Mouse (Mus musculus): Measurements from ENCODE around the gene Arhgdib. TPM values are rescaled to one million over a fixed set of nuclear protein-coding genes. Genes with fewer than 3 reads are reported as not detected.

Gene Arhgdib
- 10 to 100 TPM; 10.6 to 14.2 TPM for total RNA-seq (2021)

DNA sequence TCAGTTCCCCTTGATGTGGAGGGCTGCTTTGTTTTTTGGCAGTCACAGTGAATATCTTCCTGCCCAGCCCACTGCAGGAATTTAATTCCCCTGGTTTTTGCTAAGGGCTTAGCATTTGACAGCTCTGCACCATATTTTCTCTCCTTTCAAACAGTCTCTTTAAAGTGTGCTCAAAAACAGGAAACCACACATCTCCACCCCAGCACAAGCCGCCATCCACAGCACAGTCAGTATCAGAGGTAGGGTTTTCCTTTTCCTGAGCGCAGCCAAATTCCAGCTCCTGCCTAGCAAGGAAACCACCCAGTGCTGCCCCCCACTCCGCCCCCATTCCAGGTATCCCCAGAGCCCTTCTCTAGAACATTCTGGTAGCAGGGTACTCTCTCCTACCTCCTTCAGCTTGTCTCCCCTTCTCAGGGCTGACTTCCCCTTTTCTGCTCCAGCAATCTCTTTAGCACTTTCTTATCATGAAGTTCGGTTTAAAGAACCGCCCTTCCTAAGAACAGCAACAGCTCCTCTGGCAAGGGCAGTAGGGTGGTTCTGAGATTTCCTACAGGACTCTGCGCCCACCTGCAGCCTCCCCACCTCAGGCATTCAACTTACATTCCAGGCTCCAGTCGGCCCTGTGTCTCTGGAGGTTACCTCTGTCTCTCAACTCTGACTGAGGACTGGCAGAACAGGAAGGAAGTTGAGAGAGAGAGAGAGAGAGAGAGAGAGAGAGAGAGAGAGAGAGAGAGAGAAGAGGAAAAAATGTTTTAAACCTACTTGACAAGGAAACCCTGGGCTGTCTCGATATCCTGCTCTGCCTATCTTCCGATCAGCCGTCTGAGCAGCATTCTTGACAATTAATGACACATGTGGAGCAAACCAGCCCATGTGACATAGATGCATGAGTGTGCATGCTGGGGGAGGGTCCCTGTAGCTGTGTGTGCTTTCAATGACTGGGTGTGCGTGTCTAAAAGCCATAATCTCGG is at the start of gene Arhgdib:
Gene Arhgdib (minus strand): TSS at position 849 of the 971 bp plus-strand sequence.
- peak in 1 of 2 experiments; percentile 56 for DNase-seq (ENCODE audit: low spot score in 2 of 2)
- intact Hi-C loops (cut with DNase I) = no loop called here

GRCm38 (mm10) chr6:136990557-136990956 is 48.9 kb upstream of the Arhgdib start:
- intact Hi-C loops (cut with DNase I) = no loop called here
- DNase-seq (ENCODE audit: low spot score in 2 of 2) = no peak

DNA sequence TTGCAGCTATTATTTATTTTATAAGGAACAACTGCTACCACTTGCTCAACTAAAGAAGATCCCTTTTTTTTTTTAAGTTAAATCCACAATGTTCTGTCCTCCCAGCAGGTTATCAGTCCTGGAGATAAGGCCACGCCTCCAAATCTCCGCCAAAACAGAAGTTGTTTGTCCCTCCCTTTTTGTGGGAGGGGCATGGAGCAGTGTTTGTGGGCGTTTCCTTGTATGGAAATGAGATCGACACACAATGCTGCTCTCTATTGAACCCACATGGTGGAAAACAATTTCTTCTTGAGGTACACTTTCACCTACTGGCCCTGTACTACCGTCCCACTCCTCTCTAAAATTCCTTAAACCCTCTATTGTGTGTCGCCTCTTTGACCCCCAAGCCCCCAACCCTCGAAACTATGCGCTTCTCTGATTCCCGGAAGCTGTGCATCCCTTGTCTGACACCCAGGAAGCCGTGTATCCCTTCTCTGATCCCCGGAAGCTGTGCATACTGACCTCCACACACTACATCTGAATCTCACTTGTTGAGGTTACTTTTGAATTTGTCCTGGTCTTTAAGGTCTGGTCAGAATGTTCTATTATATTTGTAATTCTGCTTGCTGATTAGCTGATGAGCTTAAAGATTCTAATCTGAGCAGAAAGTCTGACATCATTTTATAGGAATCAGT is 48.3 kb upstream of the Arhgdib start:
- intact Hi-C loops (cut with DNase I) = no loop called here
- DNase-seq (ENCODE audit: low spot score in 2 of 2) = no peak

DNA sequence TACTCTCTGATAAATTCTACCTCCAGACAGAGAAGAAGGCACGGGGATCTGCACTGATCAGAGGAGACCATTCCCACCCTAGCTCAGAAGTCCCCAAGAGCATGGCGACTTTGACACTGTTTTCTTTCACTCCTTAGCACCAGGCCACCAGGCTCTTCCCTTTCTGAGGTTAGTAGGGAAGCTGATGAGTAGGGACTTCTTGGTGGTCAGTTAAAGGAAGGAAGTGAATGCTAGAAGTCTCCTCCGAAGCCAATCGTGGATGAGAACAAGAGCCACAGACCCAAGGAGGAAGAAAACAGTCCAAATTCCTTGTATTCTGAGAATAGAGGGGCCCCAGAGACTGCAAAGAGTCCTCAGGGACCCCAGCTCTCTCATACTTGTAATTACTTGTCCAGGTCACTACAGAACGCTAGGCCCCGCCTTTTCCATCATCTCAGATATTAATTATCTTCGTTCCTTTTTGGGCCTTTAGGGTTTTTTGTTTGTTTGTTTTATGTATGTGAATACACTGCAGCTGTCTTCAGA is 46.9 kb upstream of the Arhgdib start:
- intact Hi-C loops (cut with DNase I) = no loop called here
- DNase-seq (ENCODE audit: low spot score in 2 of 2) = no peak

GRCm38 (mm10) chr6:136986718-136987117 is 45.0 kb upstream of the Arhgdib start:
- intact Hi-C loops (cut with DNase I) = no loop called here
- no peak for DNase-seq (ENCODE audit: low spot score in 2 of 2)

DNA sequence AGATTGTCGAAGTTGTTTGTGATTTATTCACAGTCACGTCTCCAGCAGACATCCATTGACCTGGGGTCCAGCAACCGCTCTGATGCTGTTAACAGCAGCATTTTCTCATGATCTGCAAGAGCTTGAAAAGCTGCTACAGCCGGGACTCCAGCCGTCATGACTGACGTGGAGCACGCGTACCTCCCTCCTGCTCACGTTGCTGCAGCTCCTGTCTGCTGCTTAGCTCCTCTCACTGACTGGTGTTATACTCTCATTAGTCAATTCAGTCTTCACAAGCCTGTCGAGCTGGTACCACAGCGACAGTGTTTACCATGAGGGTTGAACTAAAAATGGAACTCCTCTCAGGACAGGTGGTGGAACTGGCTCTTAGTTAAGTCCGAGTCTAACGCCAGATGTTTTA is 44.3 kb upstream of the Arhgdib start:
- intact Hi-C loops (cut with DNase I) = no loop called here
- no peak for DNase-seq (ENCODE audit: low spot score in 2 of 2)

DNA sequence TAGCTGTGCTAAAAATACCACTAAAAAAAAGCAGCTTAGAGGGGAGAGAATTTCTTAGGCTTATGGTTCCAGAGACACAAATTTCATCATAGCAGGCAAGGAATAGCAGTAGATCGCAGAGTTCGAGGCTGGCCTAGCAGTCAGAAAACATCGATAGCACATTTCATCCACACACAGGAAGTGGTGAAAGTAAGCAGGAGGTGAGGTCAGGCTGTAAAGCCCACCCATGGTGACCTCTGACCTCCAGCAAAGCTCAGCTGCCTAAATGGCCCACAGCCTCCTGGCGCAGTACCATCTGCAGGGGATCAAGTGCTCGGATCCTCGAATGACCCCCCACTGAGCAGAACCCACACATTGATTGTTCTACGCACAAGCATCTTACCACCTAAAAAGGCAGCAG is 41.5 kb upstream of the Arhgdib start:
- intact Hi-C loops (cut with DNase I) = loop anchor here (5.0 kb wide), 1 partner anchor 121 kb away; no protein-coding TSS in a partner anchor

DNA sequence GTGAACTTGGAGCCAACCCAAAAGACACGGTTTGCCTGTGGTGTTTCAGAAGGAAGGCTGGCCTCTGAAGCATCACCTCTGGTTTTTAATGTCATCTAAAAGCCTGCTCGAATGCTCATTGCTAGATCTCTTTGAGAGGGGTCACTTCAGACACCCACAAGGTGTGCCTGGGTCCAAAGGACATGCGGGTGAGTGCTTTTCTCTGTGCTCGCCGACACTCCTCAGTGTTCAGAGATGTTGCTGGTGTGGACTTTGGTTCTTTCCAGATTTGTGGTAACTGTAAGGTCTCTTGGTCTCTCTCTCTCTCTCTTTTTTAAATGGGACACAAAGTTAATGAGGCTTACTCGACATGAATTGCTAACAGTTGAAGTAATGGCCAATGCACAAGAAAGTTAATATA is 40.9 kb upstream of the Arhgdib start:
- intact Hi-C loops (cut with DNase I) = loop anchor here (5.0 kb wide), 1 partner anchor 120 kb away; no protein-coding TSS in a partner anchor
- no peak for DNase-seq (ENCODE audit: low spot score in 2 of 2)

More for the DNA sequence above, 41.5 kb upstream of the Arhgdib start:
- no peak for DNase-seq (ENCODE audit: low spot score in 2 of 2)

GRCm38 (mm10) chr6:136980331-136980746 is 38.6 kb upstream of the Arhgdib start:
- peak in 1 of 2 experiments; percentile 37 for DNase-seq (ENCODE audit: low spot score in 2 of 2)
- intact Hi-C loops (cut with DNase I) = loop anchor here (5.0 kb wide), 1 partner anchor 118 kb away; no protein-coding TSS in a partner anchor

GRCm38 (mm10) chr6:136979274-136980082 is 37.8 kb upstream of the Arhgdib start:
- intact Hi-C loops (cut with DNase I) = loop anchor here (5.0 kb wide), 1 partner anchor 117 kb away; no protein-coding TSS in a partner anchor
- DNase-seq (ENCODE audit: low spot score in 2 of 2) = no peak

DNA sequence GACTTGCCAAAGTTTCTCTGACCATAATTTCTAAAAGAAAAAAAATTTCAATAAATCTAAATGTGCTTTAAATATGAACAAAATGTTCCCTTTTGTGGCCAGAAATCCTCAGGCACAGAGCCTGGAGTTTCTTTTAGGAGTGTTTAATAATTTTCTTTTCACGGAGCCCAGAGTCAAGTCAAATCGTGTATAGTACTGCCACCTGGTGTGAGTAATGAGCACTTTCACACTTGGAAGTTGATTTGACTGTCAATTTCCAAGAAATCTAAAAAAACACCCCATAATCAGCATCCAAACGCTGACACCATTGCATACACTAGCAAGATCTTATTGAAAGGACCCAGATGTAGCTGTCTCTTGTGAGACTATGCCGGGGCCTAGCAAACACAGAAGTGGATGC is 27.2 kb upstream of the Arhgdib start:
- DNase-seq (ENCODE audit: low spot score in 2 of 2) = peak in 1 of 2 experiments; percentile 41
- intact Hi-C loops (cut with DNase I) = loop anchor here (5.0 kb wide), 2 partner anchors 47 to 107 kb away; partner anchors contain the start of genes Erp27 and Pde6h

DNA sequence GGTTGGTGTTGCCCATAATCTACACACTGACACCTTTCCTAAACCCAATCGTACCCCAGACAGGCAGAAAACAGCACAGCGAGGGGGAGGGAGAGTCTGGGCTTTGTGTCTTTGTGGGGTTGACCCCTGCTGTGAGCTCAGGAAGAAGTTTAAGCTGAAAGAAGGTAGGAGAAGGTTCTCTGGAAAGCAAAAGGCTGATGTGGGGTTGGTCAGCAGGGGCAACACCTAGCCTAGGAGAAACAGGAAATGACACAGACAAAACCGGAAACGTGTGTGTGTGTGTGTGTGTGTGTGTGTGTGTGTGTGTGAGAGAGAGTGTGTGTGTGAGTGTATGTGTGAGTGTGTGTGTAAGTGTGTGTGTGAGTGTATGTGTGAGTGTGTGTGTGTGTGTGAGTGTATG is 25.8 kb upstream of the Arhgdib start:
- DNase-seq (ENCODE audit: low spot score in 2 of 2) = no peak

GRCm38 (mm10) chr6:136965912-136966311 is 24.2 kb upstream of the Arhgdib start:
- DNase-seq (ENCODE audit: low spot score in 2 of 2) = peak in 1 of 2 experiments; percentile 39
- intact Hi-C loops (cut with DNase I) = loop anchor here (5.0 kb wide), 2 partner anchors 44 to 104 kb away; partner anchors contain the start of genes Erp27 and Pde6h

More for the DNA sequence above, 25.8 kb upstream of the Arhgdib start:
- intact Hi-C loops (cut with DNase I) = loop anchor here (5.0 kb wide), 2 partner anchors 45 to 105 kb away; partner anchors contain the start of genes Erp27 and Pde6h

- DNase-seq (ENCODE audit: low spot score in 2 of 2) = no peak
- intact Hi-C loops (cut with DNase I) = loop anchor here (5.0 kb wide), 2 partner anchors 43 to 103 kb away; partner anchors contain the start of genes Erp27 and Pde6h
Measured at GRCm38 (mm10) chr6:136964609-136965510, 23.2 kb upstream of the Arhgdib start.

GRCm38 (mm10) chr6:136962957-136963356 is 21.3 kb upstream of the Arhgdib start:
- DNase-seq (ENCODE audit: low spot score in 2 of 2) = peak in 1 of 2 experiments; percentile 9
- intact Hi-C loops (cut with DNase I) = no loop called here

DNA sequence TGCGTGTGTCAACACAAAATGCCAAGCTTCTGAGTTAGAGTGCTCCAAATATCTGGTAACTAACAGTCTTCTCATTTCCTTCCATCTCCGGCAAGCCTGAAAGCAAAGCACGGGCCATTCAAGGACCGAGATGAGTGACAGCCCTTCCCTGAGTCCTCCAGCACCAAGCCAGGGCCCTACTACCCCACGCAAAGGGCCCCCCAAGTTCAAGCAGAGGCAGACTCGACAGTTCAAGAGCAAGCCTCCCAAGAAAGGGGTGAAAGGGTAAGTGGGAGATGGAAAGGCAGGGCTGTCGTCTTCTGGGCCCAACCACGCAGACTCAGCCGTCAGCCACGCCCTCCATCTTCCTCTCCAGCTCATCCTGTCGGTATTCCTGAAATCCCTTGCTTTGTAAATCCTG is 17.4 kb upstream of the Arhgdib start:
- intact Hi-C loops (cut with DNase I) = no loop called here
- DNase-seq (ENCODE audit: low spot score in 2 of 2) = no peak

GRCm38 (mm10) chr6:136957062-136957461 is 15.4 kb upstream of the Arhgdib start:
- intact Hi-C loops (cut with DNase I) = no loop called here
- DNase-seq (ENCODE audit: low spot score in 2 of 2) = no peak

GRCm38 (mm10) chr6:136955240-136955639 is 13.5 kb upstream of the Arhgdib start:
- DNase-seq (ENCODE audit: low spot score in 2 of 2) = no peak
- intact Hi-C loops (cut with DNase I) = no loop called here
